Mouse (Mus musculus) heart, embryonic 15.5 days (tissue): ENCODE data around the gene Arf3. TPM values are rescaled to one million over a fixed set of nuclear protein-coding genes. Genes with fewer than 3 reads are reported as not detected.

Experiments
- ATAC-seq: fragments of 200-750 bp; cut with Nextera tagmentation; replicated peaks from 2 replicates; pipeline ENCODE4 v1.8.0; 2017; ENCODE audit warnings: low read depth, moderate TSS enrichment; ENCODE audit not compliant: insufficient number of reproducible peaks, insufficient read depth, low FRiP score
- H3K27ac ChIP-seq: fragments of 300-500 bp; sonication (generic); 2 replicates; pipeline ENCODE4 v1.5.1; 2015; ENCODE audit warnings: mild to moderate bottlenecking, inconsistent platforms
- H3K27me3 ChIP-seq: fragments of 300-500 bp; sonication (generic); 2 replicates; pipeline ENCODE4 v1.6.1; 2015; ENCODE audit warnings: inconsistent platforms
- H3K36me3 ChIP-seq: fragments of 300-500 bp; sonication (generic); 2 replicates; pipeline ENCODE4 v1.6.1; 2015; ENCODE audit warnings: mild to moderate bottlenecking, inconsistent platforms
- H3K4me1 ChIP-seq: fragments of 300-500 bp; sonication (generic); replicated peaks from 2 replicates; pipeline ENCODE4 v1.6.1; 2015; ENCODE audit warnings: inconsistent platforms
- H3K4me2 ChIP-seq: fragments of 300-500 bp; sonication (generic); 2 replicates; pipeline ENCODE4 v1.6.1; 2015; ENCODE audit warnings: inconsistent platforms, mild to moderate bottlenecking, moderate library complexity
- H3K4me3 ChIP-seq: fragments of 300-500 bp; sonication (generic); 2 replicates; pipeline ENCODE4 v1.5.1; 2015; ENCODE audit warnings: mild to moderate bottlenecking, inconsistent platforms
- H3K9ac ChIP-seq: fragments of 300-500 bp; sonication (generic); 2 replicates; pipeline ENCODE4 v1.6.1; 2015; ENCODE audit warnings: mild to moderate bottlenecking, inconsistent platforms
- H3K9me3 ChIP-seq: fragments of 300-500 bp; sonication (generic); replicated peaks from 2 replicates; pipeline ENCODE4 v1.6.1; 2016; ENCODE audit warnings: inconsistent platforms
- WGBS: fragments of 180-500 bp; shearing (Covaris S2); methylation state at CpG from one replicate; pipeline ENCODE4 v1.1.7; 2015; ENCODE audit warnings: mixed read lengths; 5-methylcytosine and 5-hydroxymethylcytosine counted together
- polyA plus RNA-seq: library from polyadenylated mRNA; unstranded; fragments of >200 nt; fragmentation: Nextera tagmentation; extraction: Ambion mirVana; gene quantifications from 2 replicates; pipeline ENCODE4 v1.2.1, GENCODE M21; 2015

Arf3 gene
- polyA plus RNA-seq, 1 experiment from 2014 or later = 29.5 TPM

DNA sequence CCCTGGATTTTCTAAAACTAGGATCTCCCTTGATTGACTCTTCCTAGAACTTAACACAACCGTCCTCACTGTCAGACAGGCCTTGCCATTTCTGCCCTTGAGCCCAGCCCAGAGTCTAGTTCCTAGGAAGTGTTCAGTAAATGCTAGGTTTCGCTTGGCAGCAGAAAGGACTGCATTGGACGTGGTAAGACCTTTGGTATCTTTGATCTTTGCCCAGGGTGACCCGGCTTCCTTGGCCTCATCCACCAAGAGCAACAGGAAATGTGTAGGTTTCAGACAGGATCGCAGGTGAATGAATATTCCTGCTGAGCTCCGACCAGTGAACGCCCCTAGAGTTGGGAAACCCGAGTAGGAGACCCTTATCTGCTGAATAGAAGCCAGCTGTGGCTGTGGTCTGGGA, 39.9 kb upstream of the Arf3 start:
- Histone ChIP-seq H3K27ac (no peak overlapping the region), H3K9ac (no peak overlapping the region), H3K4me2 (no peak overlapping the region), H3K4me1 (peaks cover 52% of the 10 kb centered on the region), H3K4me3 (no peak overlapping the region; the same call in 1 of the 2 replicates), H3K27me3 (peaks cover 97% of the 10 kb centered on the region), H3K9me3 (no peaks in the 10 kb centered on the region), H3K36me3 (no peaks in the 10 kb centered on the region)
- no peak for ATAC-seq
- WGBS = 7% methylated on average over 8 of the region's 8 CpGs

DNA sequence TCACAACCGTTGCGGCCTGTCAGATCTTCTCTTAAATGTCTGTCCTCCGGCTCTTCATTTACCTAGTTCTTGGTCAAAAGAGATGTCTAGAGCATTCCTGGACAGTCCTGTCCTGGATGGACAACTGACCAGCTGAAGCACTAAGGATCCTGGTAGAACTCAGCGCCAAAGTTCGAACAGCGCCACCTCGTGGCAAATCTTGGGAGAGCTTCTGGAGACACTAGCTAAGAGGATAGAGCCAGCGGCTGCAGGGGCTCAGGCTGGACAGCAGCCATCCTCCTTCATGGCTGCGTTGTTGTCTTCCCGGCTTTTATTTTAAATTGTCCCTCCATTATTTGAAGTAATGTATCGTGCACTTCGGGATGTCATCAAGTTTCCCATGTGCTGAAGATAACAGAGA, 36.4 kb upstream of the Arf3 start:
- H3K36me3 ChIP-seq = no peaks in the 10 kb centered on the region
- no peak overlapping the region for H3K27ac ChIP-seq
- peaks cover 36% of the 10 kb centered on the region for H3K4me1 ChIP-seq
- no peak overlapping the region for H3K4me2 ChIP-seq
- H3K27me3 ChIP-seq = peaks cover 98% of the 10 kb centered on the region
- ATAC-seq = no peak
- no peak overlapping the region for H3K9ac ChIP-seq
- H3K9me3 ChIP-seq = no peaks in the 10 kb centered on the region
- H3K4me3 ChIP-seq = no peak overlapping the region
- WGBS = 10% methylated on average over 12 of the region's 12 CpGs

DNA sequence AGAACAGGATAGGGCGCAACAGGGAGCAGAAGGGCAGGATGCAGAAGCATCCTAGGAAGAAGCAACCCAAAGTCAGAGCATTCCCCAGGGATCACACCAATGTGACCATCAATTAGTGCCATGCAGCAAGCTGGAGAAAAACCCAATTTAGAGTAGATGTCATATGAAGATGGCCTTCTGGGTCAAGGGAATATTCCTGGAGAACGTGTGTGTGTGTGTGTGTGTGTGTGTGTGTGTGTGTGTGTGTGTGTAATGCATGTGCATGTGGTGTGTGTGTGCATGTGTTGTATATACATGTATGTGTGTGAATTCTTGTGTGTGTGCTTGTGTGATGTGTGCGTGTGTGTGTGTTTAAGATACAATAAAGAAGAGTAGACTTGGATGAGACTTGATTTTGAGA, 35.9 kb upstream of the Arf3 start:
- Histone ChIP-seq H3K27ac (no peak overlapping the region), H3K9me3 (no peaks in the 10 kb centered on the region), H3K4me1 (peaks cover 32% of the 10 kb centered on the region), H3K27me3 (peaks cover 99% of the 10 kb centered on the region), H3K4me2 (no peak overlapping the region), H3K4me3 (no peak overlapping the region), H3K9ac (no peak overlapping the region), H3K36me3 (no peaks in the 10 kb centered on the region)
- WGBS = 51% methylated on average over 3 of the region's 3 CpGs
- ATAC-seq = no peak

DNA sequence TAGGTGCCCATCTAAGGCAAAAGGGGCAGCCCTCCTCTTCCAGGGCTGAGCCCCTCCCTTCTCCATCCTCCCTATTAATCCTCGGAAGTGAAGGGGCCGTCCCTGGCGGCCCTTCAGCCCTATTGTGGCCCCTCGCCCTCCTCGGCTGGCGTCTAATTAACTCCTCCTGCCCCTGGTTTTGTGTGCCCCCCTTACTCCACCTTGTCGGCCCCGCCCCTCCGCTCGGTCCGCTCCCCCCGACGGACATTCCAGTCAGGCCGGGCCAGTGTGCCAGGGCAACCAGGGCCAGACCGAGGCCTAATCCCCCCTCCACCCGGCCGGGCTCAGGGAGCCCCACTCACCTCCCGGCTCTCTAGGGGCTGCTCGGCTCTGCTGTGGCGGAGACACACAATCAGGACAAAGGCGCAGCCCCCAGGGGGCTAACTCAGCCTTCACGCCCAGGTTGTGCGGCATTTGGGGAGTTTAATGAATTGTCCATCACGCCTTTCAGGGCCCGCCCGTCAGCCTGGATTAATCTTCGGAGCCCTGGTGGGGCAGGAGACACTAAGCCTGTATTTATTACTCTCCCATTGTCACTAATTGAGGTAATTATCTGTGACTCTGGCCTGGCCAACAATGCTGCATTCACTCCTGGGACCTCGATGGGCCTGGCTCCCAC, 35.0 kb upstream of the Arf3 start:
- Histone ChIP-seq H3K4me2 (no peak overlapping the region), H3K36me3 (no peaks in the 10 kb centered on the region), H3K27ac (no peak overlapping the region), H3K9me3 (no peaks in the 10 kb centered on the region), H3K4me3 (no peak overlapping the region), H3K4me1 (peaks cover 28% of the 10 kb centered on the region), H3K27me3 (peaks cover 99% of the 10 kb centered on the region), H3K9ac (no peak overlapping the region)
- ATAC-seq = 0 out of 2 replicates have a peak, but pooled peaks have one; percentile 3
- WGBS = 10% methylated on average over 28 of the region's 28 CpGs

DNA sequence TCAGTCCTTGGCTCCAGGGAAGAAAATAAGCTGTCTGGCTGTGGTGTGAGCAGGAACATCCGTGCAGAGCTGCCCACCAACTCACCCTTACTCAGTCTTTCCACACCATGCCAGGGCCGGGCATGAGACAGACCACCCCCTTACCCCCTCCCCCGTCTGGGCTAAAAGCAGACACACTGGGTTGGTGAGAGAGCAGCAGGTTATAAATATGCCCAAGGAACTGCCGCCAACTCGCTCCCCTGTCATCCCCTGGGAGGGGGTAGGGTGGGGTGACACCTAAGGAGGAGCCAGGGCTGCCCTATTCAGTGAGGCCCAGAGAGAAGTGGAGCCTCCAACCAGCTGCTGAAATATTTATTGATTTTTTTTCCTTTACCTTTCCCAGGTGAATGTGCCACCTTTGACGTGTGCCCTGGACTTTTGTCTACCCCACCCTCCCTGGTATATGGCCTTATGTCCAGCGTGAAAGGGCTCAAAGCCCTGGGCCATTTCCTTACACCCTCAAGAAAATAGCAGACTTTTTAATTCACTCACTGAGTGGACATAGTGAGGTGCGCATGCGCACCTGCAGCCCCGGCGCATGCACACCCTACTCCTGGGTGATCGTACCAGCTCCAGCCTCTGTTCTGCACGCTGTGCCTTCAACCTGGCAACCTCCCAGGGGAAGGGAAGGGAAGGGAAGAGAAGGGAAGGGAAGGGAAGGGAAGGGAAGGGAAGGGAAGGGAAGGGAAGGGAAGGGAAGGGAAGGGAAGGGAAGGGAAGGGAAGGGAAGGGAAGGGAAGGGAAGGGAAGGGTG, 34.0 kb upstream of the Arf3 start:
- peak; percentile 24 for ATAC-seq
- no peaks in the 10 kb centered on the region for H3K9me3 ChIP-seq
- H3K27ac ChIP-seq = no peak overlapping the region
- peak overlapping the region; percentile 29 for H3K4me3 ChIP-seq
- H3K9ac ChIP-seq = 0 out of 2 replicates have a peak overlapping the region, but pooled peaks have one; percentile 21
- H3K27me3 ChIP-seq = peaks cover 99% of the 10 kb centered on the region
- H3K4me1 ChIP-seq = peaks cover 36% of the 10 kb centered on the region
- 7% methylated on average over 13 of the region's 13 CpGs for WGBS
- H3K4me2 ChIP-seq = peak overlapping the region; percentile 51
- no peaks in the 10 kb centered on the region for H3K36me3 ChIP-seq

DNA sequence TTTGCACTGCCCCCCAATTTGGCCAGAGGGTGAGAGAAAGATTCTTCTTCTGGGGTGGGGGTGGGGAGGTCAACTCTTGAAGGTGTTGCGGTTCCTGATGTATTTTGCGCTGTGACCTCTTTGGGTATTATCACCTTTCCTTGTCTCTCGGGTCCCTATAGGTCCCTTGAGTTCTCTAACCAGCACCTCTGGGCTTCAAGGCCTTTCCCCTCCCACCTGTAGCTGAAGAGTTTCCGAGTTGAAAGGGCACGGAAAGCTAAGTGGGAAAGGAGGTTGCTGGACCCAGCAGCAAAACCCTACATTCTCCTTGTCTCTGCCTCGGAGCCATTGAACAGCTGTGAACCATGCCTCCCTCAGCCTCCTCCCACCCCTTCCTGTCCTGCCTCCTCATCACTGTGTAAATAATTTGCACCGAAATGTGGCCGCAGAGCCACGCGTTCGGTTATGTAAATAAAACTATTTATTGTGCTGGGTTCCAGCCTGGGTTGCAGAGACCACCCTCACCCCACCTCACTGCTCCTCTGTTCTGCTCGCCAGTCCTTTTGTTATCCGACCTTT, 30.2 kb upstream of the Arf3 start:
- peaks cover 62% of the 10 kb centered on the region for H3K4me1 ChIP-seq
- peak overlapping the region; percentile 49 for H3K4me2 ChIP-seq
- no peak overlapping the region for H3K27ac ChIP-seq
- H3K27me3 ChIP-seq = peaks cover 99% of the 10 kb centered on the region
- WGBS = 3% methylated on average over 13 of the region's 13 CpGs
- H3K9ac ChIP-seq = no peak overlapping the region
- H3K9me3 ChIP-seq = no peaks in the 10 kb centered on the region
- H3K36me3 ChIP-seq = no peaks in the 10 kb centered on the region
- ATAC-seq = no peak
- peak overlapping the region; percentile 30 for H3K4me3 ChIP-seq

DNA sequence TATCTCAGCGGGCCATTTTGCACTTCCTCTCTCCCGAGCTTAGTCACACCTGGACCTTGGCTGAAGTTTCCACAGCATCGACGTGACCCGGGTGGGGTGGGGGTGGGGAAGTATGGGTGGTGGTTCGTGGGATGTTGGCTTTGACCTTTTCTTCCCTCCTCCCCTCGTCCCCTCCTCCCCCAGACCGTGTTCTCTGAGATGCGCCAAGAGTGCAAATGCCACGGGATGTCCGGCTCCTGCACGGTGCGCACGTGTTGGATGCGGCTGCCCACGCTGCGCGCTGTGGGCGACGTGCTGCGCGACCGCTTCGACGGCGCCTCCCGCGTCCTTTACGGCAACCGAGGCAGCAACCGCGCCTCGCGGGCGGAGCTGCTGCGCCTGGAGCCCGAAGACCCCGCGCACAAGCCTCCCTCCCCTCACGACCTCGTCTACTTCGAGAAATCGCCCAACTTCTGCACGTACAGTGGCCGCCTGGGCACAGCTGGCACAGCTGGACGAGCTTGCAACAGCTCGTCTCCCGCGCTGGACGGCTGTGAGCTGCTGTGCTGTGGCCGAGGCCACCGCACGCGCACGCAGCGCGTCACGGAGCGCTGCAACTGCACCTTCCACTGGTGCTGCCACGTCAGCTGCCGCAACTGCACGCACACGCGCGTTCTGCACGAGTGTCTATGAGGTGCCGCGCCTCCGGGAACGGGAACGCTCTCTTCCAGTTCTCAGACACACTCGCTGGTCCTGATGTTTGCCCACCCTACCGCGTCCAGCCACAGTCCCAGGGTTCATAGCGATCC, 29.4 kb upstream of the Arf3 start:
- no peaks in the 10 kb centered on the region for H3K9me3 ChIP-seq
- WGBS = under 1% methylated on average over 75 of the region's 75 CpGs
- H3K9ac ChIP-seq = no peak overlapping the region
- H3K4me3 ChIP-seq = peak overlapping the region; percentile 30
- ATAC-seq = no peak
- H3K4me1 ChIP-seq = peaks cover 54% of the 10 kb centered on the region
- peaks cover 99% of the 10 kb centered on the region for H3K27me3 ChIP-seq
- H3K4me2 ChIP-seq = peak overlapping the region; percentile 49
- no peak overlapping the region for H3K27ac ChIP-seq
- no peaks in the 10 kb centered on the region for H3K36me3 ChIP-seq

DNA sequence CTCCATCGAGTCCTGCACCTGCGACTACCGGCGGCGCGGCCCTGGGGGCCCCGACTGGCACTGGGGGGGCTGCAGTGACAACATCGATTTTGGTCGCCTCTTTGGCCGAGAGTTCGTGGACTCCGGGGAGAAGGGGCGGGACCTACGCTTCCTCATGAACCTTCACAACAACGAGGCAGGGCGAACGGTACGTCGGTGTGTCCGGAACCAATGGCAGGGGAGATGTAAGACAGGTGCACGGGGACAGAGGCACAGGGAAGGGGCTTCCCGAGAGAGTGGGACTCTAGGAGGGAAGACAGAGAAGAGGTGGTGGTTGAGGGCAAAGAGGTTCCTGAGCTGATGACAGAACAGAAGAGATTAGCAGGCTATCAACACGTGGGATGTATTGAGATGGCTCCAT, 28.8 kb upstream of the Arf3 start:
- peak overlapping the region; percentile 35 for H3K4me3 ChIP-seq
- no peaks in the 10 kb centered on the region for H3K36me3 ChIP-seq
- peaks cover 50% of the 10 kb centered on the region for H3K4me1 ChIP-seq
- no peak for ATAC-seq
- H3K4me2 ChIP-seq = peak overlapping the region; percentile 60
- H3K27ac ChIP-seq = no peak overlapping the region
- 2% methylated on average over 23 of the region's 23 CpGs for WGBS
- H3K27me3 ChIP-seq = peaks cover 99% of the 10 kb centered on the region
- H3K9me3 ChIP-seq = no peaks in the 10 kb centered on the region
- no peak overlapping the region for H3K9ac ChIP-seq

DNA sequence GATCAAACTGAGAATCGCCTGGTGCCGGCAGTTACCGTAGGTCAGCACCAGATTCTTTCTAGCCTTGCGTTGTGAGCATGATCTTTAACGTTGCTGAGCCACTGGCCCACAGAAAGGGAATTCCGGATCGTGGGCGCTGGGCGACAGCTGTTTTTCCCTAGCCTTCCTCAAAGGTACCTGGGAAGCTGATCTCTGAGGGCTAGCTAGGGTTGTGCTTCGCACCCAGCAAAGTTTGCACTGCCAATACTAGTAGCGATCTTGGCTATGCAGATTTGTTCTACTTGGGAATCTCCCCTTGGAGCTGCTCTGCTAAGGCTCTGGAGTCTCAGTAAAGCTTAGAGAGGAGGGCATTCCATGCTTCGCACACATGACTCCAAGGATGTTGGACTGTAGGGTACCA, 28.2 kb upstream of the Arf3 start:
- WGBS = 2% methylated on average over 12 of the region's 12 CpGs
- no peak for ATAC-seq
- Histone ChIP-seq H3K9ac (peak overlapping the region; percentile 2; the same call in 1 of the 2 replicates), H3K9me3 (no peaks in the 10 kb centered on the region), H3K4me1 (peaks cover 44% of the 10 kb centered on the region), H3K27ac (no peak overlapping the region), H3K36me3 (no peaks in the 10 kb centered on the region), H3K4me3 (peak overlapping the region; percentile 35), H3K27me3 (peaks cover 99% of the 10 kb centered on the region), H3K4me2 (peak overlapping the region; percentile 60)

DNA sequence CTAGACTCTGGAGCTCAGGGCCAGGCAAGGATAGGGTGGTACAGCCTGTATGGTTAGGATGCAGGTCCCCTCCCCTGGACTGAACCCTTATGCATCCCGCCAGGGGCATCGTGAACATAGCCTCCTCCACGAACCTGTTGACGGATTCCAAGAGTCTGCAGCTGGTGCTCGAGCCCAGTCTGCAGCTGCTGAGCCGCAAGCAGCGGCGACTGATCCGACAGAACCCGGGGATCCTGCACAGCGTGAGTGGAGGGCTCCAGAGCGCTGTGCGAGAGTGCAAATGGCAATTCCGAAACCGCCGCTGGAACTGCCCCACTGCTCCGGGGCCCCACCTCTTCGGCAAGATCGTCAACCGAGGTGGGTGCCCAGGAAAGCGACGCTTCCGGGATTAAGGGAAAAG, 27.7 kb upstream of the Arf3 start:
- no peaks in the 10 kb centered on the region for H3K9me3 ChIP-seq
- no peak for ATAC-seq
- no peak overlapping the region for H3K27ac ChIP-seq
- H3K4me1 ChIP-seq = peaks cover 41% of the 10 kb centered on the region
- peaks cover 97% of the 10 kb centered on the region for H3K27me3 ChIP-seq
- peak overlapping the region; percentile 35 for H3K4me3 ChIP-seq
- no peaks in the 10 kb centered on the region for H3K36me3 ChIP-seq
- H3K4me2 ChIP-seq = peak overlapping the region; percentile 60
- H3K9ac ChIP-seq = peak overlapping the region; percentile 2; the same call in 1 of the 2 replicates
- WGBS = under 1% methylated on average over 23 of the region's 23 CpGs
